Mouse (Mus musculus) lung, embryonic 15.5 days (tissue): Measurements from ENCODE around the gene Gm44596. TPM values are rescaled to one million over a fixed set of nuclear protein-coding genes. Genes with fewer than 3 reads are reported as not detected.

ENCODE experiments used
- polyA plus RNA-seq: library from polyadenylated mRNA; unstranded; fragments of >200 nt; fragmentation: Nextera tagmentation; extraction: Ambion mirVana; gene quantifications from 2 replicates; pipeline ENCODE4 v1.2.1, GENCODE M21; 2015

Gene Gm44596
- polyA plus RNA-seq, 1 experiment from 2014 or later = not detected

Other genes with a start within 250 kb of the Gm44596 start
- 128 and 130 TPM in 2 replicates for gene Tspan9, start 231.9 kb upstream of the Gm44596 start, polyA plus RNA-seq
- gene Tead4, start 74.7 kb upstream of the Gm44596 start, polyA plus RNA-seq = 5.1 and 5.6 TPM in 2 replicates
- 16.6 and 21.6 TPM in 2 replicates for gene Tulp3, start 19.7 kb upstream of the Gm44596 start, polyA plus RNA-seq
- 125 TPM in 2 replicates for gene Rhno1, start 12.6 kb upstream of the Gm44596 start, polyA plus RNA-seq
- 37.7 and 41.1 TPM in 2 replicates for gene Foxm1, start 12.5 kb upstream of the Gm44596 start, polyA plus RNA-seq
- gene Tex52, start within 50 bp of the Gm44596 start, polyA plus RNA-seq = 0.22 and 0.48 TPM in 2 replicates
- gene Nrip2, start 23.8 kb downstream of the Gm44596 start, polyA plus RNA-seq = 3.0 and 3.7 TPM in 2 replicates
- gene Itfg2, start 49.4 kb downstream of the Gm44596 start, polyA plus RNA-seq = 33.4 and 33.7 TPM in 2 replicates
- gene Fkbp4, start 63.2 kb downstream of the Gm44596 start, polyA plus RNA-seq = 470 and 477 TPM in 2 replicates
- 0.25 and 2.0 TPM in 2 replicates for gene Pzp, start 151.2 kb downstream of the Gm44596 start, polyA plus RNA-seq
- gene A2ml1, start 206.1 kb downstream of the Gm44596 start, polyA plus RNA-seq = 2.4 and 2.8 TPM in 2 replicates
- gene Klrb1a, start 248.0 kb downstream of the Gm44596 start, polyA plus RNA-seq = not detected in 2 replicates